Mouse (Mus musculus) neural tube, embryonic 11.5 days (tissue): Measurements from ENCODE around the gene Gm20388. TPM values are rescaled to one million over a fixed set of nuclear protein-coding genes. Genes with fewer than 3 reads are reported as not detected.
A peak's percentile ranks its signal among the peaks of the same experiment; 100 is the strongest.

Experiments used
- ATAC-seq: fragments of 200-750 bp; cut with Nextera tagmentation; 2 replicates; pipeline ENCODE4 v1.8.0; 2017; ENCODE audit warnings: moderate number of reproducible peaks, mild to moderate bottlenecking, moderate TSS enrichment, moderate library complexity; ENCODE audit not compliant: insufficient read depth, low FRiP score, low TSS enrichment
- DNase-seq: peaks from one replicate; pipeline ENCODE4 v3.0.0-alpha.2; 2015; ENCODE audit warnings: low spot score
- H3K27ac ChIP-seq: fragments of 300-500 bp; sonication (generic); 2 replicates; pipeline ENCODE4 v1.5.1; 2014; ENCODE audit warnings: low read depth, mild to moderate bottlenecking, low read length
- H3K27me3 ChIP-seq: fragments of 300-500 bp; sonication (generic); 2 replicates; pipeline ENCODE4 v1.6.1; 2014; ENCODE audit warnings: mild to moderate bottlenecking, low read length, mixed read lengths; ENCODE audit not compliant: control insufficient read depth, insufficient read depth
- H3K36me3 ChIP-seq: fragments of 300-500 bp; sonication (generic); 2 replicates; pipeline ENCODE4 v1.6.1; 2014; ENCODE audit warnings: mild to moderate bottlenecking, low read length, moderate library complexity, mixed read lengths; ENCODE audit not compliant: control insufficient read depth, insufficient read depth
- H3K4me1 ChIP-seq: fragments of 300-500 bp; sonication (generic); 2 replicates; pipeline ENCODE4 v1.6.1; 2014; ENCODE audit warnings: low read length, mixed read lengths; ENCODE audit not compliant: control insufficient read depth, insufficient read depth
- H3K4me2 ChIP-seq: fragments of 300-500 bp; sonication (generic); 2 replicates; pipeline ENCODE4 v1.6.1; 2014; ENCODE audit warnings: low read depth, mild to moderate bottlenecking, moderate library complexity
- H3K4me3 ChIP-seq: fragments of 300-500 bp; sonication (generic); 2 replicates; pipeline ENCODE4 v1.5.1; 2014; ENCODE audit warnings: low read depth, low read length
- H3K9ac ChIP-seq: fragments of 300-500 bp; sonication (generic); 2 replicates; pipeline ENCODE4 v1.6.1; 2014; ENCODE audit warnings: mild to moderate bottlenecking, low read length
- H3K9me3 ChIP-seq: fragments of 300-500 bp; sonication (generic); 2 replicates; pipeline ENCODE4 v1.6.1; 2016; ENCODE audit warnings: low read length; ENCODE audit not compliant: control insufficient read depth
- WGBS: fragments of 180-500 bp; shearing (Covaris S2); extraction: QIAGEN DNeasy Blood & Tissue Kit; methylation state at CpG from one replicate; pipeline ENCODE4 v1.1.7; 2014; 5-methylcytosine and 5-hydroxymethylcytosine counted together
- polyA plus RNA-seq: library from polyadenylated mRNA; unstranded; fragments of >200 nt; fragmentation: Nextera tagmentation; extraction: Ambion mirVana; gene quantifications from 2 replicates; pipeline ENCODE4 v1.2.1, GENCODE M21; 2014

Gene Gm20388
- polyA plus RNA-seq, 1 experiment from 2014 or later = not detected

DNA sequence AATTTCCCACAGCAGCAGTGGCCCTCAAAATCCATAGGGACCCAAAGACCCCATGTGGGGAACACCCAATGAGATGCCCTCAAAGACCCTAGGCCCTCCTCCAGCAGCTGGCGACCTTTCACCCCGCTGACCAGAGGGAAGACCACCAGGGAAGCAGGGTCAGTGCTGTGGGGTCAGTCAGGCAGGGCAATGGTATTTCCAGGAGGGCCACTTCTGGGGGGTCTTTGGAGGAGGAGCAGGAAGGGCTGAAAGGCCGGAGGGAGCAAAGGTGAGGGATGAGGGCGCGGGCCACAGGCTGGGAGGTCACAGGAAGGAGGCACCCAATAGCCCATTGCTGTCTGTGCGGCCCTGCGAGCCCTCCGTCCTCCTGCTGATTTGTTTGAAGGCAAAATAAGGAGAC lies 1539.6 kb downstream of the Gm20388 start:
- WGBS = 47% methylated on average over 8 of the region's 8 CpGs
- Histone ChIP-seq H3K4me2 (no peak overlapping the region), H3K4me1 (no peaks in the 10 kb centered on the region), H3K36me3 (no peaks in the 10 kb centered on the region), H3K27ac (no peak overlapping the region), H3K9me3 (no peaks in the 10 kb centered on the region), H3K9ac (no peak overlapping the region), H3K4me3 (no peak overlapping the region), H3K27me3 (no peaks in the 10 kb centered on the region)
- ATAC-seq (no peak), DNase-seq (no peak)

DNA sequence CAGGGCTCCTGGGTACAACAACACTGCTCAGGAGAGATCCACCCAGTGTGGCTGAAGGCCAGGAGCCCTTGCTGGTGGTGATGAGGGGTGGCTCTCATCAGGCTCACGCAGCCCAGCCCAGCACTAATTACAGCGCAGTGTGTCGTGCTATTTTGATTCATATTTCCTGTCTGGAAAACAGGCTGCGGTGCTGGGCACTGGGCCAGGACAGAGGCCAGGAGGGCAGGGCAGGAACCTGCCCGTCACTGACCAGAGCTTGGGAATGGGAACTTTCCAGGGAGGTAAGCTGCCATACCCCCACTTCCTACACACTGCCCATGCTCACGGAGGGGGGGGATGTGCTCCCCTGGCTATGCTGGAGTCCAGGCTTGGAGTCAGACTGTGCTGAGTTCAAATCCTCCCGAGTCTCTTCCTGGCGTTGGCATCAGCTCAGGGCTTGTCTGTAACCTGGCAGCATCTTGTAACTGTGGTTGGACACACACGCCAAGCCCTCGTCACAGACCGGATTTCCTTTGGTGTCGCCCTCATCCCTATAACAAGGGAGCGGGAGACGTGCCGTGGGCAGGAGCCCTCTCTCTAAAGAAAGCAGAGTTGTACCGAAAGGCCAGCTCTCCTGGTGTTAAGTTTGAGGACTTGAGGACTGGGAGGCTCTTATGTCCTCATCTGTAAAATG lies 1540.9 kb downstream of the Gm20388 start:
- H3K9me3 ChIP-seq = no peaks in the 10 kb centered on the region
- DNase-seq (no peak), ATAC-seq (no peak)
- H3K27ac ChIP-seq = no peak overlapping the region
- no peak overlapping the region for H3K4me2 ChIP-seq
- no peaks in the 10 kb centered on the region for H3K36me3 ChIP-seq
- WGBS = 83% methylated on average over 16 of the region's 16 CpGs
- no peak overlapping the region for H3K9ac ChIP-seq
- no peaks in the 10 kb centered on the region for H3K4me1 ChIP-seq
- H3K27me3 ChIP-seq = no peaks in the 10 kb centered on the region
- no peak overlapping the region for H3K4me3 ChIP-seq

DNA sequence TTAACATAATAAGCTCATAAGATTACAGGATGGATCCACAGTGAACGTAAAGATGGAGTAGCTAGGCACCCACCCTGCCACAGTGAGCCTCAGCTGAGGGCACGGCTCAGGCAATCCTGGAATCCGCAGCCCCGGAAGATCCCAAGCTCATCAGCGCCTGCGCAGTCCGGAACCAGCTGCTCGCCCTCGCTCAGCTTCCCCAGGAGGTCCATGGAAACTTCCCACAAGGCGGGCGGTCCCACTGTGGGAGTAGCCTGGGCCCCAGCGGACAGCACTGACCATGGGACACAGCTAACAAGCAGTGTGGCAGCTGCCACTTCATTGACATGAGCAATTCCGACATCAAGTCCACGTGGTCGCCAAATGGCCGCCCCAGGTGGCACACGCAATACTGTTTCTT lies 1544.1 kb downstream of the Gm20388 start:
- Histone ChIP-seq H3K9ac (no peak overlapping the region), H3K9me3 (no peaks in the 10 kb centered on the region), H3K36me3 (no peaks in the 10 kb centered on the region), H3K27me3 (no peaks in the 10 kb centered on the region), H3K4me1 (no peaks in the 10 kb centered on the region), H3K4me2 (no peak overlapping the region), H3K27ac (no peak overlapping the region), H3K4me3 (no peak overlapping the region)
- DNase-seq (no peak), ATAC-seq (no peak)
- WGBS = 86% methylated on average over 17 of the region's 17 CpGs

DNA sequence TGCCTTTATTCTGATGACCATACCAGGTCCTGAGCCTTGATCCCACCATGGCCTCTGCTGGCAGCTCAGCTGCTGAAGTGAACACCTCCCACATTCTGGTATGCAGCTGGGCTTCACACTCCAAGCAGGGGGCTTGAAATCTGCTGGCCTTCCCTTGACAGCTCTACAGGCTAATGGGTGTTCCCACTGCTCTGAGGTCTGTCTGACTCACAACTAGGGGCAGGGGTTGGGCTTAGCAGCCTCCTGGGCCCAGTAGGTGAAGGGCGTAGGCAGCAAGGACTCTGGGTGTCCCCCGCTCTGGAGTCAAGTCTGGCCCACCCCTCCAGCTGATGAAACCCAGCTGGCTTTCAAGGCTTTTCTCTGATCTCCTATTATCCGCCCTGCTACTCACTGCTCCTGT lies 1550.6 kb downstream of the Gm20388 start:
- H3K9me3 ChIP-seq = no peaks in the 10 kb centered on the region
- H3K27ac ChIP-seq = no peak overlapping the region
- WGBS = 66% methylated on average over 3 of the region's 3 CpGs
- H3K4me1 ChIP-seq = no peaks in the 10 kb centered on the region
- H3K36me3 ChIP-seq = no peaks in the 10 kb centered on the region
- no peak for ATAC-seq
- no peak overlapping the region for H3K4me3 ChIP-seq
- no peak overlapping the region for H3K9ac ChIP-seq
- H3K27me3 ChIP-seq = no peaks in the 10 kb centered on the region
- DNase-seq = no peak
- no peak overlapping the region for H3K4me2 ChIP-seq

DNA sequence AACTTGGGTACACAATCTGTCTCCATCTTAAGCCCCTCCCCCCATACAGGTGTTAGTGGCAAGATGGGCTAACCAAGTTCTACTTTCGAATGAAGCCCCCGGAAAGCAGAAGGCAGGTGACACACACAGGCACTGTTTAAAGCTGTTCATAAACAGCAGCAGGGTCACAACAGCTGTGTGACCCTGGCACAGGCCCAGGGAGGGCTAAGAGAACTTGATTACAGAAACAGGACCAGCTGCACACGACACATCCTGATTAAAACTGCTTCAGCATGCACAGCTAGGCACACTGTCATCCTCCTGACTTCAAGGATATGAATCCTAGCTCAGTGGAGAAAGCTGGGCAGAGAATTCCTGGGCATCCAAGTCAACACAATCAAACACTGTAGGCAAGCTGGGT lies 1551.5 kb downstream of the Gm20388 start:
- no peak overlapping the region for H3K9ac ChIP-seq
- DNase-seq = no peak
- H3K27me3 ChIP-seq = no peaks in the 10 kb centered on the region
- H3K9me3 ChIP-seq = no peaks in the 10 kb centered on the region
- no peak overlapping the region for H3K27ac ChIP-seq
- H3K36me3 ChIP-seq = no peaks in the 10 kb centered on the region
- no peaks in the 10 kb centered on the region for H3K4me1 ChIP-seq
- no peak for ATAC-seq
- 73% methylated on average over 3 of the region's 3 CpGs for WGBS
- no peak overlapping the region for H3K4me3 ChIP-seq
- H3K4me2 ChIP-seq = no peak overlapping the region

DNA sequence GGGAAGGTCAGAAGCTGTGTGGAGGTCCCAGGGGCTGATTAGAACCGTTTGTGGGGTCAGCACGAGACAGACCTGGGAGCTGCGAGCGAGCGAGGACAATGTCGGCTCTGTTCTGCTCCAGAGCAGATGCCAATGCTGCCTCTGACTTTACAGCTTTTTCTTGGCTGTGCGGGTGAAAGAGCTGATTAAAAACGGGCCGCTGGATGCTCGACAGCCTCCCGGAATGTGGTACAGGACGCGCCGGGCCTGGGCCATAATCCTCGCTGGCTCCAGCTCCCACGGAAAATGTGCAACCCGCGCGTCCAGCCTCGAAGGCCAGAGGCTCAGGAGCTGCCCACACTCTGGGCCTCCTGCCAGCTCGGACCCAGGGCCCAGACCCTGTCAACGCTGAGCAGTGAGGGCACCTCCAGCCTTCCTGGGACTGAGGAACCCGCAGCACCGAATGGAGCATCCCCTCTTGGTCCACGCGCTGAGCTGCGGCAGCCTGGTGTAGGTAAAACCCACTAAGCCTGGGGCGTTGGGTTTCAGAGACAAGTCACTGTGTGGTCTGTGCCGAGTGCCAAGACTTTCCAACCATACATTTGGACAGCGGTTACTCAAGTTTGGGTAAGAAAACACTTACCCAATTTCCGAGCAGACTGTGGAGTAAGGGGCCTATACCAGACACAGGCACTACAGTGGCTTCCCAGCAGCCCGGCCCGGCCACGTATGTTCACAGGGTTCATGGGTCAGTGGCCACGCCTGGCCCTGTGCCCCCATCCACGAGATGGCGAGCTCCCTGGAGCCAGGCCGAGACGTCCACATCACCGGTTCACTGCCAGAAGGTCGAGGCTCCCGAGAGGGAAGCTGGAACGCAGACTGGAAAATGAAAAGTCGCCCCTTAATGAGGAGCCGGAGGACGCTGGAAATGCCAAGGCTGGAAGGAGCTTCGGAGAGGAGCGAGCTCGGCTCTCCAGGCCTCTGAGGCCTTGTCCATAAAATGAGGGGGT lies 1557.7 kb downstream of the Gm20388 start:
- H3K4me2 ChIP-seq = no peak overlapping the region
- H3K27ac ChIP-seq = 0 out of 2 replicates have a peak overlapping the region, but pooled peaks have one; percentile 44
- WGBS = 71% methylated on average over 49 of the region's 49 CpGs
- H3K9ac ChIP-seq = no peak overlapping the region
- H3K4me1 ChIP-seq = no peaks in the 10 kb centered on the region
- H3K27me3 ChIP-seq = no peaks in the 10 kb centered on the region
- no peak overlapping the region for H3K4me3 ChIP-seq
- no peaks in the 10 kb centered on the region for H3K9me3 ChIP-seq
- DNase-seq = no peak
- no peak for ATAC-seq
- no peaks in the 10 kb centered on the region for H3K36me3 ChIP-seq

DNA sequence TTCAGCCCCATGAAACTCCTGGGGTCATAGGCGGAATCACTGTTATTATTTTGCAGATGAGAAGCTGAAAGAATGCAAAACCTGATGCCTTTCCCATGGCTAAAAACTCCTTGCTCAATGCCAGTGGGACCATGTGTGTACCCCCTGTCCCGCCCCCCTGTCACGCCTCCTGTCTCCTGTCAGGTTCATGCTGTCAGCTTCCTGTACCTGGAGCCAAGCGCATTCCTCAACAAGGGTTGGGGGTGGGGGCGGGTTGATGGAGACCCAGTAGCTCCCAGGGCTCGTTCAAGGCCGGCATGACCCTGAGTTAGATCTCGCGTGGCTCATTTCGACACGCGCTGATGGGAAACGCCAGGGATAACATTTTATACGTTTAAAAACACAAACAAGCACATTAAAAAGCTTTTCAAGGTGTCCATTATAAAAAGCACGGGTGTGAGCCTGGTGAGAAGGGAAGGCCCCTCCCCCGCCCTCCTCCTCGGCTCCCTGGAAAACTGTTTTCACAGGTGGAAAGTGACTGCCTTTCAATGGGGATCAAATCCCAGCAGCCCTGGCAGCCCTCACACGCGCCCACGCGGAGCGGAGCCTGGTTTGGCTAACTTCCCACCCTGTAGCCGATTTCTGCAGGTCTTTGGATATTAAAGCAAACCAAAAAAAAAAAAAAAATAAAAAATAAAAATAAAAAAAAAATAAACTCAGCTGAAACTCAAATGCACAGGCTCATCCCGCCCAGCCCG lies 1563.7 kb downstream of the Gm20388 start:
- H3K36me3 ChIP-seq = no peaks in the 10 kb centered on the region
- DNase-seq (no peak), ATAC-seq (no peak)
- no peak overlapping the region for H3K27ac ChIP-seq
- H3K9me3 ChIP-seq = no peaks in the 10 kb centered on the region
- H3K9ac ChIP-seq = no peak overlapping the region
- no peaks in the 10 kb centered on the region for H3K27me3 ChIP-seq
- no peak overlapping the region for H3K4me3 ChIP-seq
- 0 out of 2 replicates have a peak, but pooled peaks cover 3% of the 10 kb centered on the region for H3K4me1 ChIP-seq
- 7% methylated on average over 25 of the region's 25 CpGs for WGBS
- peak overlapping the region; percentile 19; the same call in 1 of the 2 replicates for H3K4me2 ChIP-seq

DNA sequence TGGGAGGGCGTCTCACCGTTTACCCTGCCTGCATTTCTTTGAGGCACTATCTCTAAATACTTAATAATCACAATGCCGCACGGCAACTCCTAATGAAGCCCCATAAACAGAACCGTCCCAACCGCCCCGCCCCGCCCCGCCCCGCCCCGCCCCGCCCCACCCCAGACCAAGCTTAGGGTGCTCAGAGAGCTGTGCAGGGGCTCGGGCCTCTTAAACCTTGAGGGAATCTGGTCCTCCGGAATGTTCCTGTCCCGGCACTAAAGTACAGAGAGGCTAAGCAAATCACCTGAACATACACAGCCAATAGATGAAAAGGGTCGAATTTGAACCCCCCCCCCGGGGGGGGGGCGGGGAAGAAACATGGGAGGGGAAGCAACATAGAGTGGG lies 1564.2 kb downstream of the Gm20388 start:
- 1% methylated on average over 17 of the region's 18 CpGs for WGBS
- no peak overlapping the region for H3K4me3 ChIP-seq
- no peak overlapping the region for H3K27ac ChIP-seq
- no peaks in the 10 kb centered on the region for H3K9me3 ChIP-seq
- no peak for ATAC-seq
- H3K9ac ChIP-seq = no peak overlapping the region
- H3K36me3 ChIP-seq = no peaks in the 10 kb centered on the region
- H3K4me2 ChIP-seq = peak overlapping the region; percentile 19; the same call in 1 of the 2 replicates
- H3K27me3 ChIP-seq = no peaks in the 10 kb centered on the region
- 0 out of 2 replicates have a peak, but pooled peaks cover 3% of the 10 kb centered on the region for H3K4me1 ChIP-seq
- DNase-seq = no peak
